Mouse (Mus musculus): Measurements from ENCODE around the gene Hist1h3b. TPM values are rescaled to one million over a fixed set of nuclear protein-coding genes. Genes with fewer than 3 reads are reported as not detected.
A peak's percentile ranks its signal among the peaks of the same experiment; 100 is the strongest.

Hist1h3b gene
- polyA plus RNA-seq, 1 experiment = 1.3 TPM

GRCm38 (mm10) chr13:23763242-23763585, 11.1 kb downstream of the Hist1h3b start:
- Histone ChIP-seq H3K4me2 (ENCODE audit: low read depth) (peak overlapping the region; percentile 100), H3K4me3 (peak overlapping the region; percentile 29), H3K79me2 (ENCODE audit: control insufficient read depth, insufficient read depth) (no peaks in the 10 kb centered on the region), H3K36me3 (ENCODE audit: control insufficient read depth, insufficient read depth) (no peaks in the 10 kb centered on the region), H3ac (ENCODE audit: control insufficient read depth, insufficient read length) (no peak overlapping the region), H3K27me3 (ENCODE audit: control insufficient read depth, insufficient read depth, insufficient read length) (no peaks in the 10 kb centered on the region)
- TF ChIP-seq E2F4 (IDR thresholded peaks at IDR 0.05; ENCODE audit: insufficient read depth) (no peak), POLR2AphosphoS2 (IDR thresholded peaks at IDR 0.05; ENCODE audit: insufficient read length, low read depth) (no peak), TCF3 (IDR thresholded peaks at IDR 0.05; ENCODE audit: insufficient read length, low read depth) (no peak), USF1 (IDR thresholded peaks at IDR 0.05; ENCODE audit: low read depth) (no peak), TCF12 (IDR thresholded peaks at IDR 0.05; ENCODE audit: insufficient read depth, poor library complexity, severe bottlenecking) (no peak), MAX (IDR thresholded peaks at IDR 0.05; ENCODE audit: low read depth) (no peak), REST (IDR thresholded peaks at IDR 0.05; ENCODE audit: insufficient read depth, insufficient read length) (no peak), MYOD1 (IDR thresholded peaks at IDR 0.05; ENCODE audit: control insufficient read depth in 1 of 3, insufficient read length in 2 of 3, low read depth in 2 of 3) (no peak), SRF (IDR thresholded peaks at IDR 0.05; ENCODE audit: control insufficient read depth, insufficient read length, low read depth) (no peak), POLR2A (IDR thresholded peaks at IDR 0.05; ENCODE audit: insufficient read length, low read depth) (no peak), CEBPB (IDR thresholded peaks at IDR 0.05; ENCODE audit: insufficient read depth, poor library complexity, severe bottlenecking) (no peak), MYOG (IDR thresholded peaks at IDR 0.05; ENCODE audit: control insufficient read depth in 1 of 3, insufficient read depth in 1 of 3, insufficient read length in 2 of 3, low read depth in 2 of 3) (no peak)

GRCm38 (mm10) chr13:23763586-23764323, 11.7 kb downstream of the Hist1h3b start, which contains the start of gene Hist1h1a:
TSS of gene Hist1h1a (plus strand) at chr13:23763666.
- peak within 1 kb of the TSS; percentile 29 for H3K4me3 ChIP-seq
- peak; percentile 87 for TF ChIP-seq POLR2AphosphoS2 (IDR thresholded peaks at IDR 0.05; ENCODE audit: insufficient read length, low read depth)
- TF ChIP-seq MYOG (IDR thresholded peaks at IDR 0.05; ENCODE audit: control insufficient read depth in 1 of 3, insufficient read depth in 1 of 3, insufficient read length in 2 of 3, low read depth in 2 of 3) = no peak
- TF ChIP-seq USF1 (IDR thresholded peaks at IDR 0.05; ENCODE audit: low read depth) = no peak
- no peak for TF ChIP-seq CEBPB (IDR thresholded peaks at IDR 0.05; ENCODE audit: insufficient read depth, poor library complexity, severe bottlenecking)
- TF ChIP-seq POLR2A (IDR thresholded peaks at IDR 0.05; ENCODE audit: insufficient read length, low read depth) = peak; percentile 75
- no peak for TF ChIP-seq TCF12 (IDR thresholded peaks at IDR 0.05; ENCODE audit: insufficient read depth, poor library complexity, severe bottlenecking)
- H3K79me2 ChIP-seq (ENCODE audit: control insufficient read depth, insufficient read depth) = no peaks in the 10 kb centered on the region

GRCm38 (mm10) chr13:23764324-23765171, 12.5 kb downstream of the Hist1h3b start:
- no peaks in the 10 kb centered on the region for H3K27me3 ChIP-seq (ENCODE audit: control insufficient read depth, insufficient read depth, insufficient read length)
- H3K4me3 ChIP-seq = peak overlapping the region; percentile 29
- TF ChIP-seq TCF3 (IDR thresholded peaks at IDR 0.05; ENCODE audit: insufficient read length, low read depth) (no peak), POLR2AphosphoS2 (IDR thresholded peaks at IDR 0.05; ENCODE audit: insufficient read length, low read depth) (peak; percentile 67), MYOD1 (IDR thresholded peaks at IDR 0.05; ENCODE audit: control insufficient read depth in 1 of 3, insufficient read length in 2 of 3, low read depth in 2 of 3) (no peak), POLR2A (IDR thresholded peaks at IDR 0.05; ENCODE audit: insufficient read length, low read depth) (peak; percentile 6)
- H3K4me2 ChIP-seq (ENCODE audit: low read depth) = peak overlapping the region; percentile 100
- H3K36me3 ChIP-seq (ENCODE audit: control insufficient read depth, insufficient read depth) = no peaks in the 10 kb centered on the region
- no peak overlapping the region for H3ac ChIP-seq (ENCODE audit: control insufficient read depth, insufficient read length)
- H3K79me2 ChIP-seq (ENCODE audit: control insufficient read depth, insufficient read depth) = no peaks in the 10 kb centered on the region

More at GRCm38 (mm10) chr13:23763586-23764323, 11.7 kb downstream of the Hist1h3b start, which contains the start of gene Hist1h1a:
- no peaks in the 10 kb centered on the region for H3K36me3 ChIP-seq (ENCODE audit: control insufficient read depth, insufficient read depth)
- H3K27me3 ChIP-seq (ENCODE audit: control insufficient read depth, insufficient read depth, insufficient read length) = no peaks in the 10 kb centered on the region
- H3K4me2 ChIP-seq (ENCODE audit: low read depth) = peak within 1 kb of the TSS; percentile 100
- H3ac ChIP-seq (ENCODE audit: control insufficient read depth, insufficient read length) = no peak within 1 kb of the TSS

GRCm38 (mm10) chr13:23765172-23765513, 13.1 kb downstream of the Hist1h3b start:
- TF ChIP-seq E2F4 (IDR thresholded peaks at IDR 0.05; ENCODE audit: insufficient read depth) (no peak), REST (IDR thresholded peaks at IDR 0.05; ENCODE audit: insufficient read depth, insufficient read length) (no peak), MYOG (IDR thresholded peaks at IDR 0.05; ENCODE audit: control insufficient read depth in 1 of 3, insufficient read depth in 1 of 3, insufficient read length in 2 of 3, low read depth in 2 of 3) (no peak), POLR2A (IDR thresholded peaks at IDR 0.05; ENCODE audit: insufficient read length, low read depth) (no peak), USF1 (IDR thresholded peaks at IDR 0.05; ENCODE audit: low read depth) (no peak), CEBPB (IDR thresholded peaks at IDR 0.05; ENCODE audit: insufficient read depth, poor library complexity, severe bottlenecking) (no peak), MYOD1 (IDR thresholded peaks at IDR 0.05; ENCODE audit: control insufficient read depth in 1 of 3, insufficient read length in 2 of 3, low read depth in 2 of 3) (no peak), MAX (IDR thresholded peaks at IDR 0.05; ENCODE audit: low read depth) (no peak), SRF (IDR thresholded peaks at IDR 0.05; ENCODE audit: control insufficient read depth, insufficient read length, low read depth) (no peak), POLR2AphosphoS2 (IDR thresholded peaks at IDR 0.05; ENCODE audit: insufficient read length, low read depth) (no peak), TCF12 (IDR thresholded peaks at IDR 0.05; ENCODE audit: insufficient read depth, poor library complexity, severe bottlenecking) (no peak), TCF3 (IDR thresholded peaks at IDR 0.05; ENCODE audit: insufficient read length, low read depth) (no peak)
- Histone ChIP-seq H3K36me3 (ENCODE audit: control insufficient read depth, insufficient read depth) (no peaks in the 10 kb centered on the region), H3K27me3 (ENCODE audit: control insufficient read depth, insufficient read depth, insufficient read length) (no peaks in the 10 kb centered on the region), H3ac (ENCODE audit: control insufficient read depth, insufficient read length) (no peak overlapping the region), H3K4me3 (peak overlapping the region; percentile 29), H3K4me2 (ENCODE audit: low read depth) (no peak overlapping the region), H3K79me2 (ENCODE audit: control insufficient read depth, insufficient read depth) (no peaks in the 10 kb centered on the region)

Measured in myocyte (in vitro differentiated cells).